ENCODE assay signal across 19 mouse cellular contexts in the genomic region with DNA sequence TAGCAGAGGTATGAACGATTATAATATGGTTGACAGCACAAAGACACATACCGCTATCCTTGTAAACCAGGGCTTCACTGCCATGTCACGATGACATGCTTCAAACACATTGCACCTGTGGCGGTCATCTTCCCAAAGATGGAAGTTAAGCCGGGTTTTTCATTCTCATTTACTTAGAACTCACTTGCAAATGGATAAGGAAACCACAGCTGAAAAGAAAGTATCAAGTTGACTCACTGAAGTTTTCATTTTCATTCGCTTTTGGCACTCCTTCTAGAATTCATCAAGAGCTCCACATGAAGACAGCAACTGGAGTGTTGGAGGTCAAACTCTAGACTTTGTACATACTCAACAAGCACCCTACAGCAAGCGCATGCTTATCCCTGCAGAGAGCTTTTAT.
"Had no signal": no experiment of that assay in that cellular context is flagged by ENCODE, and none has a peak within 500 bp of the region (broad histone marks: within the 10 kb centered on the region; RNA-seq: fewer than 3 reads in every experiment).

No protein-coding gene starts in this region.

- H3K4me3 ChIP-seq: midbrain, embryonic 10.5 days; midbrain, embryonic 12.5 days; myocyte; neural tube, embryonic 13.5 days; neural tube, embryonic 15.5 days had no signal

- DNase-seq: lung, adult 18-20 months; lung, embryonic 14.5 days; lung, postnatal 10 days; lung, postnatal 4 days; midbrain, embryonic 14.5 days; retina, postnatal 1 day; right cerebral cortex, adult 18-20 months; right cerebral cortex, postnatal 25 days; spleen, adult 18-20 months; thymus, adult 18-20 months; thymus, postnatal 25 days; thymus, postnatal 4 days had no signal

- H3K4me2 ChIP-seq: lung, embryonic 14.5 days; midbrain, embryonic 12.5 days; neural tube, embryonic 13.5 days; neural tube, embryonic 15.5 days had no signal

- H3K36me3 ChIP-seq: midbrain, embryonic 10.5 days; midbrain, embryonic 12.5 days; neural tube, embryonic 13.5 days; neural tube, embryonic 15.5 days had no signal

- H3K27me3 ChIP-seq: midbrain, embryonic 12.5 days; neural tube, embryonic 13.5 days; neural tube, embryonic 15.5 days had no signal

- ATAC-seq: midbrain, embryonic 16.5 days had no signal

- H3K4me1 ChIP-seq: midbrain, embryonic 10.5 days; midbrain, embryonic 12.5 days; neural tube, embryonic 13.5 days; neural tube, embryonic 15.5 days had no signal

- H3K9ac ChIP-seq: liver, embryonic 14.5 days; lung, embryonic 14.5 days; midbrain, embryonic 12.5 days; neural tube, embryonic 13.5 days; neural tube, embryonic 15.5 days had no signal

- H3K27ac ChIP-seq: liver, embryonic 14.5 days; midbrain, embryonic 10.5 days; midbrain, embryonic 12.5 days; neural tube, embryonic 13.5 days; neural tube, embryonic 15.5 days had no signal

- H3K9me3 ChIP-seq: midbrain, embryonic 10.5 days; midbrain, embryonic 12.5 days; neural tube, embryonic 13.5 days; neural tube, embryonic 15.5 days had no signal
